Mouse (Mus musculus) forebrain, embryonic 11.5 days (tissue): Measurements from ENCODE around the gene Gdf11. TPM values are rescaled to one million over a fixed set of nuclear protein-coding genes. Genes with fewer than 3 reads are reported as not detected.
A peak's percentile ranks its signal among the peaks of the same experiment; 100 is the strongest.

Experiments used
- ATAC-seq: fragments of 200-750 bp; cut with Nextera tagmentation; replicated peaks from 2 replicates; pipeline ENCODE4 v1.8.0; 2017; ENCODE audit warnings: moderate TSS enrichment; ENCODE audit not compliant: low FRiP score
- DNase-seq: peaks from one replicate; pipeline ENCODE4 v3.0.0-alpha.2; 2017; ENCODE audit warnings: low spot score
- H3K27ac ChIP-seq: fragments of 300-500 bp; sonication (generic); 2 replicates; pipeline ENCODE4 v1.5.1; 2014; ENCODE audit warnings: low read depth, low read length
- H3K27me3 ChIP-seq: fragments of 300-500 bp; sonication (generic); 2 replicates; pipeline ENCODE4 v1.6.1; 2014; ENCODE audit warnings: mild to moderate bottlenecking, low read length, mixed read lengths; ENCODE audit not compliant: control insufficient read depth, insufficient read depth
- H3K36me3 ChIP-seq: fragments of 300-500 bp; sonication (generic); 2 replicates; pipeline ENCODE4 v1.6.1; 2014; ENCODE audit warnings: mild to moderate bottlenecking, low read length, moderate library complexity, mixed read lengths; ENCODE audit not compliant: control insufficient read depth, insufficient read depth
- H3K4me1 ChIP-seq: fragments of 300-500 bp; sonication (generic); replicated peaks from 2 replicates; pipeline ENCODE4 v1.6.1; 2014; ENCODE audit warnings: low read length, mixed read lengths; ENCODE audit not compliant: control insufficient read depth, insufficient read depth
- H3K4me2 ChIP-seq: fragments of 300-500 bp; sonication (generic); 2 replicates; pipeline ENCODE4 v1.6.1; 2014; ENCODE audit warnings: low read depth, mild to moderate bottlenecking, low read length, moderate library complexity, mixed read lengths; ENCODE audit not compliant: severe bottlenecking
- H3K4me3 ChIP-seq: fragments of 300-500 bp; sonication (generic); 2 replicates; pipeline ENCODE4 v1.5.1; 2014; ENCODE audit warnings: low read depth, low read length
- H3K9ac ChIP-seq: fragments of 300-500 bp; sonication (generic); 2 replicates; pipeline ENCODE4 v1.6.1; 2014; ENCODE audit warnings: low read length
- H3K9me3 ChIP-seq: fragments of 300-500 bp; sonication (generic); 2 replicates; pipeline ENCODE4 v1.6.1; 2016; ENCODE audit warnings: low read length, mixed read lengths; ENCODE audit not compliant: control insufficient read depth
- WGBS: fragments of 180-500 bp; shearing (Covaris S2); extraction: QIAGEN DNeasy Blood & Tissue Kit; methylation state at CpG from one replicate; pipeline ENCODE4 v1.1.7; 2014; 5-methylcytosine and 5-hydroxymethylcytosine counted together
- polyA plus RNA-seq: library from polyadenylated mRNA; unstranded; fragments of >200 nt; fragmentation: Nextera tagmentation; extraction: Ambion mirVana; gene quantifications from 2 replicates; pipeline ENCODE4 v1.2.1, GENCODE M21; 2014

Gdf11 gene
- polyA plus RNA-seq, 1 experiment from 2014 or later: 10.5 TPM

DNA sequence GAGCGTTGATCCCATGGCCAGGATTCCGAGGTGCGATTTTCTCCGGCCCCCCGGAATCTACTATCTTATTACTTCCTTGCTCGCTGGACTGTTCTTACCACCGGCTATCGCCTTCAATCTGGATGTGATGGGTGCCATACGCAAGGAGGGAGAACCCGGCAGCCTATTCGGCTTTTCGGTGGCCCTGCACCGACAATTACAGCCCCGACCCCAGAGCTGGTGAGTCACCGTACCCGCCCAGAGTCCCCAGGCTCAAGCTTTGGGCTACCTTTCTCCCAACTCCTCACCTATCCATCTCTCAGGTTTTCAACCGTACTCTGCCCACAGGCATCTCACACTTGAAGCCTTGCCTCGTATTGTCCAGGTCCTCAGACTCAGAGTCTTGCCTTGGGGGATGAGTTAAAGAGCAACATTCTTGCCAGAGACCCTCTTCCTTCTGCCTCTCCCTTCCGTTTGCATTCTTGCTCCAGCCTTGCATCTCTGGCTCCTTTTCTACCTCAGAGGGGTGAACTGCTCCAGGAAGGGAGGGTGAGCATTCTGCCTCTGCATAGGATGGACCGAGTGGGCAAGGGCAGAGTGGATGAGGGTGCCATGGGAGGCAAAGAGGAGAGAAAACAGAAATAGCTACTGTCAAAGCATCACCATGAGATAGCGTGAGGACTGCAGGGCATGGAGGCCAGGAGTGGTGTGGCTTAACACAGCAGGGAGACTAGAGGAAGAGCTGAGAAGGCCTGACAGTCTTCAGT is 42.6 kb upstream of the Gdf11 start:
- Histone ChIP-seq H3K9me3 (no peaks in the 10 kb centered on the region), H3K4me1 (no peaks in the 10 kb centered on the region), H3K4me3 (peak overlapping the region; percentile 40), H3K9ac (peak overlapping the region; percentile 48; the same call in 1 of the 2 replicates), H3K36me3 (no peaks in the 10 kb centered on the region), H3K4me2 (peak overlapping the region; percentile 83), H3K27me3 (peaks cover 31% of the 10 kb centered on the region), H3K27ac (no peak overlapping the region)
- ATAC-seq (0 out of 2 replicates have a peak, but pooled peaks have one; percentile 21), DNase-seq (no peak)
- WGBS: 2% methylated on average over 21 of the region's 21 CpGs

DNA sequence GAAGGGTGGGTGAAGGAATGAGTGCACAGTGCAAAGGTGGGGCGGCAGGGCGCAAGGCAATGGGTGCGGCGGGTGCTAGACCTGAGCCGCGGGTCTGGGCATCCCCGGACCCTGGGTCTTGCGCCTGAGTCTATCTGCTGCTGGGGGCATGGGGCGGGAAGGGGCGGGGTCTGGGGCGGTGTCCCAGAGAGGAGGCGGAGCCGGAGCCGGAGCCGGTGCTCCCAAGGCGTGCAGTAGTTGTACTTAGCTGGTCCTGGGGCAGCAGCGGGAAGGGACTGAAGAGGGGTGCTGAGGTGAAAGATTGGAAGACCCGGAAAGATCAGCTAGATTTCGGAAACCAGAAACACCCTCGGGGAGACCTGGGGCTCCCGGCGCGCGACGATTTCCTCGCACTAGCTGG is 42.1 kb upstream of the Gdf11 start, which contains the start of gene Itga7:
TSS of gene Itga7 (plus strand) at position 245 of the 400 bp plus-strand sequence.
- no peaks in the 10 kb centered on the region for H3K36me3 ChIP-seq
- H3K4me1 ChIP-seq: no peaks in the 10 kb centered on the region
- peak; percentile 82 for DNase-seq
- H3K4me3 ChIP-seq: peak within 1 kb of the TSS; percentile 40
- H3K27me3 ChIP-seq: peaks cover 31% of the 10 kb centered on the region
- peak within 1 kb of the TSS; percentile 83 for H3K4me2 ChIP-seq
- H3K9me3 ChIP-seq: no peaks in the 10 kb centered on the region
- peak within 1 kb of the TSS; percentile 48; the same call in 1 of the 2 replicates for H3K9ac ChIP-seq
- ATAC-seq: peak; percentile 89
- 0% methylated on average over 26 of the region's 26 CpGs for WGBS
- no peak within 1 kb of the TSS for H3K27ac ChIP-seq

DNA sequence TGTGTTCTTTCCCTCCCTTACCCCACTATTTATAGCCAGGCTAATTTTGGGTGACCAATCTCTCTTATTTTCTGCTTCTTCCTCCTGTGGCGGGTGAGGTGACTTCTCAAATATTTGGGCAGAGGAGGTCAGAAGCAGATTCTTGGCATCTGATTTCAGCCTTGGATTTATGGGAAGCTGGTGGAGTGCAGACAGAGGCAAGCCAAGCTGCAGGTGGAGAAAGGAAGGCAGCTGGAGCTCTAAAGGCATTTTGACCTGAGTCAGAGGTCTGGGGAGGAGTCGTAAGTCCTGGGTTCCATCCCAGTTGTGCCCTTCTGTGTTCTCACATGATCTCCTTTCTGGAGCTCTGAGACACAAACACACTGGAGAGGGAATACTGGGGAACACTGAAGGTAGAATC is 39.9 kb upstream of the Gdf11 start:
- H3K27me3 ChIP-seq: peaks cover 31% of the 10 kb centered on the region
- no peaks in the 10 kb centered on the region for H3K36me3 ChIP-seq
- no peak for DNase-seq
- WGBS: 79% methylated on average over 2 of the region's 2 CpGs
- H3K4me3 ChIP-seq: no peak overlapping the region
- H3K4me2 ChIP-seq: no peak overlapping the region
- H3K4me1 ChIP-seq: no peaks in the 10 kb centered on the region
- no peak overlapping the region for H3K27ac ChIP-seq
- H3K9ac ChIP-seq: no peak overlapping the region
- no peak for ATAC-seq
- H3K9me3 ChIP-seq: no peaks in the 10 kb centered on the region

DNA sequence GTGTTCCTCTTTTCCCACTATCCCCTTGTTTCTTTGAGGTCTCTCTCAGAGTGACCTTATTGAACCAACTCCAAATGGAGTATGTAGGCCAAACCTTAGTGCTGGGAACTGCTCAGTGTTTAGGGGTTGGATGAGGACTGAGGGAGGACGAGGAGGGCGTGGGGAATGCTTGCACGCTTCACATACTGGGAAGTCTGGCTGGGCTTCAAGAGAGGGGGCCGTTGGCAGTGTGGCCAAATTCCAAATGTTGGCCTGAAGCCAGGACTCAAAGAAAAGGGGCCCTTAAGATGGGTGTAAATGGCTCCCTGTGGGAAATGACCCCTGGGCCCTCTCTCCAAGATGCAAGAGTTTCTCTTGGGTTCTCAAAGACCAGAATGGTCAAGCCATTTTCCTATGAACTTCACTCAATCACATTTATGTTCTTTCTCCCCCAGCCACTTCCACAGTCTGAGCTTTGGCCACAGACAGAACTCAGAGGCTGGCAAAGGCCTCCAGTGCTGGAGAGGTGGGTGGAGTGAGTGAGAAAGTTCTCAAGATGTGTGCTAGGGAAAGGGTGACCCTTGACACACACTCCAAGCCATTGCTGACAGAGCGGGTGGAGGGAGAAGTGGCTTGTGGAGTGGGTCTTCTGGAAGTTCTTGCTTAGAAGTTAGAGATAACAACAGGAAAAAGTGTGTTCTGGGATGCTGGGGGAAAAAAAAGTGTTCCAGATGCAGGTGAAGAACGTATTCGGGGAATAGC is 38.3 kb upstream of the Gdf11 start:
- Histone ChIP-seq H3K9ac (no peak overlapping the region), H3K27ac (no peak overlapping the region), H3K4me2 (no peak overlapping the region), H3K4me3 (no peak overlapping the region), H3K36me3 (no peaks in the 10 kb centered on the region), H3K9me3 (no peaks in the 10 kb centered on the region), H3K27me3 (peaks cover 26% of the 10 kb centered on the region), H3K4me1 (no peaks in the 10 kb centered on the region)
- no peak for DNase-seq
- no peak for ATAC-seq
- 74% methylated on average over 7 of the region's 7 CpGs for WGBS

DNA sequence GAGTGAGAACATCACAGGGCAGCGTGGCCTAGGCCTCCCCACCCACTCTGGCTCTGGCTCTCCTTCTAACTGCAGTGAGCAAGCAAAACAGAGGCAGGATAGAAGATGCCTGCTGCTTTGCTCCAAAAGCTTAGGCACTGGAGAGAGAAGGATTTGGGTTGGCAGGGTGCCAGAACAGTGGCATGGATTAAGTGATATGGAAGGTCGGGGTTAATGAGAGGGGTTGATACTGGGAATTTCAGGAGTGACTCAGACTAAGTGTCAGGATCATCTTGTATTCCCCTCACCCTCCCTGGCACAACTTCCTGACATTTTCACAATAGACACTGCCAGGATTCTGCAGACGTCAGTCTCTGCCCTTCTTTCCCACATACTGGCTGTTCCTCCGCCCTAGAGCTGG is 36.8 kb upstream of the Gdf11 start:
- Histone ChIP-seq H3K4me2 (no peak overlapping the region), H3K4me1 (0 out of 2 replicates have a peak, but pooled peaks cover 2% of the 10 kb centered on the region), H3K9ac (no peak overlapping the region), H3K27me3 (peaks cover 13% of the 10 kb centered on the region), H3K36me3 (no peaks in the 10 kb centered on the region), H3K4me3 (no peak overlapping the region), H3K9me3 (no peaks in the 10 kb centered on the region), H3K27ac (no peak overlapping the region)
- no peak for DNase-seq
- no peak for ATAC-seq
- WGBS: 32% methylated on average over 4 of the region's 4 CpGs

DNA sequence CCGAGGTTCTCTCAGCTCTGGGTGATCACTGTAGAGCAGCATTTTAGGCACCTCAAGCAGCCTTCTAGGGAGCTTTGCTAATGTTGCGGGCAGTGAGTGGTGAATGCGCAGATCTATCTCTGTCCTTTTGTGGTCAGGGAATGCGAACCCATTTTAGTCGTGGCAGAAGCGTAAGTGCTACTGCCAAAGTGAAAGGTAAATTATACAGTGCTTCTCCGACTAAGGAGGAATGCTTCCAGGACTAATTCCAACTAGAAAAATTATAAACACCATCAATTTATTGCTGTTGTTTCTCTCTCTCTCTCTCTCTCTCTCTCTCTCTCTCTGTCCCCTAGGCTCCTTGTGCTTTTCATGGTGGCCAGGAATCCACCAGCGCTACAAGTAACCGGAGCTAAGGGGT is 32.4 kb upstream of the Gdf11 start, which contains the start of gene Bloc1s1:
TSS of gene Bloc1s1 (minus strand) at position 101 of the 400 bp plus-strand sequence.
- Histone ChIP-seq H3K9me3 (no peaks in the 10 kb centered on the region), H3K4me3 (peak within 1 kb of the TSS; percentile 86), H3K36me3 (no peaks in the 10 kb centered on the region), H3K4me2 (peak within 1 kb of the TSS; percentile 57), H3K4me1 (peaks cover 2% of the 10 kb centered on the region; the same call in 1 of the 2 replicates), H3K27ac (peak within 1 kb of the TSS; percentile 78), H3K9ac (peak within 1 kb of the TSS; percentile 81), H3K27me3 (peaks cover 2% of the 10 kb centered on the region)
- no peak for ATAC-seq
- DNase-seq: no peak
- 69% methylated on average over 9 of the region's 9 CpGs for WGBS

DNA sequence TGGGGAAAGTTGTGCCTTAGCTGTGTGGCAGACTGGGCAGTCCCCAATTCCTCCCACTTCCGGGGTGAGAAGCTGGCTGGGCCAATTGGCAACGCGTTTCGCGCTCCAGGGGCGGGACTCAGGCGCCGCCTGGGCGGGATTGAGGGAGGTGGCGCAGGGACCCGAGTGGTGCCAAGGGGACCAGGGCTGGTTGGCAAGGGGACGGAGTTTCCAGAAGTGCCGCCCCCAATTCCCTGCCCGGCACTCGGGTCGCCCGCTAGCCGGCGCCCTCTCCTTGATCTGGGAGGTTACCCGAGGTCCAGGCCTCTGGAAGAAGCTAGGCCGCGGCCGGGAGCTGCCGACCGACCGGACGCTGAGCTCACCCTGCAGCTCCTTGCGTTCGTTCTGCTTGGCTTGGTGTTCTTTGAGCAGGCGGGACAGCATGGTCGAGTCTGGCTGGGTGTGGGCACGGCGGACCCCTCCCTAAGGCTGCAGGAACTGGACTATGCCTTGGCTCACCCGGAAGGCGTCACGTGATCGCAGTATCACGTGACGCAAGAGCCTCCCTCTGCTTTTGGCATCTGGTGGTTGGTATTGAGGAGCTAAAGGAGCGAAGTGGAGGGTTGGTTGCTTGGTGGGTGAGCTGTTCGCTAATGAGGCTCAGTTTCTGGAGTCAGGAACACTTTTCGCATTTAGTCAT is 31.6 kb upstream of the Gdf11 start:
- H3K27me3 ChIP-seq: peaks cover 2% of the 10 kb centered on the region; the same call in 1 of the 2 replicates
- 0% methylated on average over 42 of the region's 42 CpGs for WGBS

DNA sequence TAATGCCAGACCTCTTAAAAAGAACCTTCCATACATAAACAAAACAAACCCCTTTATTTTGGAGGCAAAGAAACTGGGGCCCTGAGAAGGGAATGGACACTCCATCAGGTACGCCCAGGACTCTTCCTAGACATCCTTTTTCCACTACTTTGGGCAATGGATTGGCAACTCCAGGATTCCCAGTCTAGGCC is 31.2 kb upstream of the Gdf11 start, which contains the start of gene Rdh5:
TSS of gene Rdh5 (minus strand) at position 67 of the 191 bp plus-strand sequence.
- Histone ChIP-seq H3K27me3 (peaks cover 2% of the 10 kb centered on the region; the same call in 1 of the 2 replicates), H3K4me3 (peak within 1 kb of the TSS; percentile 86), H3K36me3 (no peaks in the 10 kb centered on the region), H3K4me2 (peak within 1 kb of the TSS; percentile 57), H3K4me1 (peaks cover 2% of the 10 kb centered on the region; the same call in 1 of the 2 replicates), H3K9ac (peak within 1 kb of the TSS; percentile 81), H3K27ac (peak within 1 kb of the TSS; percentile 78), H3K9me3 (no peaks in the 10 kb centered on the region)
- no peak for DNase-seq
- no peak for ATAC-seq
- WGBS: 10% methylated on average over 1 of the region's 1 CpGs

More for the DNA sequence above, 31.6 kb upstream of the Gdf11 start:
- Histone ChIP-seq H3K4me3 (peak overlapping the region; percentile 86), H3K36me3 (no peaks in the 10 kb centered on the region), H3K4me2 (peak overlapping the region; percentile 57), H3K27ac (peak overlapping the region; percentile 78), H3K4me1 (peaks cover 2% of the 10 kb centered on the region; the same call in 1 of the 2 replicates), H3K9ac (peak overlapping the region; percentile 81), H3K9me3 (no peaks in the 10 kb centered on the region)
- ATAC-seq: peak; percentile 97
- DNase-seq: peak; percentile 93
